Mouse (Mus musculus) bone marrow macrophage, adult 2 months (primary cell): ENCODE results near the gene Rfx3.

Source experiments
- CTCF ChIP-seq: IDR thresholded peaks from 2 replicates; pipeline ENCODE4 v1.5.1; 2012; ENCODE audit warnings: low read depth, mild to moderate bottlenecking, low read length, moderate library complexity
- POLR2A ChIP-seq: IDR thresholded peaks from 2 replicates; pipeline ENCODE4 v1.6.1; 2012; ENCODE audit warnings: mild to moderate bottlenecking, low read depth, low read length, borderline replicate concordance

- TF ChIP-seq POLR2A (no peak), CTCF (no peak)
These were observed 133.5 kb downstream of the Rfx3 start for GRCm38 (mm10) chr19:27877429-27877828.
